Mouse (Mus musculus): ENCODE measurements around the gene Slc46a3. TPM values are rescaled to one million over a fixed set of nuclear protein-coding genes. Genes with fewer than 3 reads are reported as not detected.
"Not testable (repeated sequence)": the region's sequence is repeated elsewhere in the genome, so short reads cannot be mapped to it uniquely, and the experiment has no call there.

Slc46a3 gene
- polyA plus RNA-seq, 1 experiment = 4.4 TPM

DNA sequence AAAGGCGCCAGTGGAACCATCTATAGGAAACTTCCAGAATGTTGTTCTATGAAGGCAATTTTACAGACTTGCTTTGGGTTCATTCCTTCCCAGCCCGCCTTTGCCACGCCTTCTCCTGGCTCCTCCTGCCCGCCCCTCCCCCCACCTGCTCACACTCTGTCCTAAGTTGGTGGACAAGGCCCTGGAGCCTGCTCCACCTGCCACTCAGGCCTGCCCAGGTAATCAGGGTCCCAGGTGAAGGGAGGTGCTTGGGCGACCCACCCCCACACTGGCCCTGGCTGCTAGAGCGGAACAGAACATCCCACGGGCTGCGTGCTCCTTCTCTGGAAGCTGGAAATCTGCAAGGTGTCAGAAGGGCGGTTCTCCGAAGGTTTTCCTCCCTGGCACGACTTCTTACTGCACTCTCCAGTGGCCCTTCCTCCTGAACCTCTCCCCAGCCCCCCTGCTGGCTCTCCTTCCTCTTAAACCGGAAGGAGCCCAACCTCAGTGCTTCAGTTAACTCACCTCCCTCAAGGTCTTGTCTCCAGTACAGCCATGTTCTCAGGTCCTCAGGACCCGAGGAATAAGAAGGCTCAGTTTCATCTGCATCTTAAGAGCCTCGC is 18.7 kb upstream of the Slc46a3 start:
- no peaks in the 10 kb centered on the region for H3K27me3 ChIP-seq (replicated peaks)
- H3K4me1 ChIP-seq = peaks cover 60% of the 10 kb centered on the region
- H3K9me3 ChIP-seq = peaks cover 9% of the 10 kb centered on the region
- H3K4me3 ChIP-seq (replicated peaks) = no peak overlapping the region
- TF ChIP-seq GATA1 (IDR thresholded peaks at IDR 0.05; ENCODE audit: borderline replicate concordance, low read length) (no peak), FLI1 (IDR thresholded peaks at IDR 0.05; ENCODE audit: low read length) (no peak)
- no peaks in the 10 kb centered on the region for H3K36me3 ChIP-seq (replicated peaks; ENCODE audit: low read length)

GRCm38 (mm10) chr5:147911744-147912143 is 17.1 kb upstream of the Slc46a3 start:
- Histone ChIP-seq H3K27me3 (replicated peaks) (no peaks in the 10 kb centered on the region), H3K4me3 (replicated peaks) (no peak overlapping the region), H3K9me3 (peaks cover 12% of the 10 kb centered on the region), H3K4me1 (peaks cover 46% of the 10 kb centered on the region), H3K36me3 (replicated peaks; ENCODE audit: low read length) (no peaks in the 10 kb centered on the region)
- TF ChIP-seq GATA1 (IDR thresholded peaks at IDR 0.05; ENCODE audit: borderline replicate concordance, low read length) (no peak), FLI1 (IDR thresholded peaks at IDR 0.05; ENCODE audit: low read length) (no peak)

- H3K4me3 ChIP-seq (replicated peaks) = peak overlapping the region; percentile 42
- H3K4me1 ChIP-seq = peaks cover 41% of the 10 kb centered on the region
- no peaks in the 10 kb centered on the region for H3K36me3 ChIP-seq (replicated peaks; ENCODE audit: low read length)
- TF ChIP-seq FLI1 (IDR thresholded peaks at IDR 0.05; ENCODE audit: low read length) (no peak), GATA1 (IDR thresholded peaks at IDR 0.05; ENCODE audit: borderline replicate concordance, low read length) (no peak)
- peaks cover under 1% of the 10 kb centered on the region for H3K27me3 ChIP-seq (replicated peaks)
- H3K9me3 ChIP-seq = peaks cover 15% of the 10 kb centered on the region
Observed at GRCm38 (mm10) chr5:147910807-147911509, 16.3 kb upstream of the Slc46a3 start.

GRCm38 (mm10) chr5:147907851-147908250 is 13.2 kb upstream of the Slc46a3 start:
- peaks cover 3% of the 10 kb centered on the region for H3K27me3 ChIP-seq (replicated peaks)
- H3K36me3 ChIP-seq (replicated peaks; ENCODE audit: low read length) = no peaks in the 10 kb centered on the region
- H3K9me3 ChIP-seq = peaks cover 19% of the 10 kb centered on the region
- peaks cover 16% of the 10 kb centered on the region for H3K4me1 ChIP-seq
- no peak overlapping the region for H3K4me3 ChIP-seq (replicated peaks)
- TF ChIP-seq GATA1 (IDR thresholded peaks at IDR 0.05; ENCODE audit: borderline replicate concordance, low read length) = no peak
- no peak for TF ChIP-seq FLI1 (IDR thresholded peaks at IDR 0.05; ENCODE audit: low read length)

- Histone ChIP-seq H3K36me3 (replicated peaks; ENCODE audit: low read length) (no peaks in the 10 kb centered on the region), H3K4me1 (peaks cover 16% of the 10 kb centered on the region), H3K27me3 (replicated peaks) (peaks cover 3% of the 10 kb centered on the region), H3K9me3 (peaks cover 19% of the 10 kb centered on the region), H3K4me3 (replicated peaks) (no peak overlapping the region)
- TF ChIP-seq GATA1 (IDR thresholded peaks at IDR 0.05; ENCODE audit: borderline replicate concordance, low read length) (no peak), FLI1 (IDR thresholded peaks at IDR 0.05; ENCODE audit: low read length) (no peak)
Observed at GRCm38 (mm10) chr5:147907144-147907543, 12.5 kb upstream of the Slc46a3 start.

DNA sequence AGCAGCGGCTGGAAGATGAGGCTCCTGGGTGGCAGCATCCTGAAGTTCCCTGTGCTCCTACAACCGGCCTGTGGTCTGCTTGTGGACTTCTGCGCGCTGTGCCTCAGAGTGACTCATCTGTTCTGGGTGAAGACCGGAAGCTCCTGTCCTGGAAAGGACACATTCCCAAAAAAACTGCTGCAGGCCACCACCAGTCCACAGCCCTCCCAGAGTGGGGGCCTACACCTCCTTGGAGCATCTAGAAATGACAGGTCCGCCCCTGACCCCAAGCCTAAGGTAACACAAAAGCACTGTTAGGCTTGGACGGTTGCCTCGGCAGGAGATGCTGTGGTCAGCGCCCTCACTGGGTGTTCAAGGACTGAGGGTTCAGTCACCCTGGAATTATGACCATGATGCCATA is 8.6 kb upstream of the Slc46a3 start:
- Histone ChIP-seq H3K4me1 (peaks cover 6% of the 10 kb centered on the region), H3K9me3 (peaks cover 9% of the 10 kb centered on the region), H3K4me3 (replicated peaks) (no peak overlapping the region), H3K27me3 (replicated peaks) (peaks cover 14% of the 10 kb centered on the region), H3K36me3 (replicated peaks; ENCODE audit: low read length) (no peaks in the 10 kb centered on the region)
- no peak for TF ChIP-seq FLI1 (IDR thresholded peaks at IDR 0.05; ENCODE audit: low read length)
- no peak for TF ChIP-seq GATA1 (IDR thresholded peaks at IDR 0.05; ENCODE audit: borderline replicate concordance, low read length)

GRCm38 (mm10) chr5:147902008-147902757 is 7.6 kb upstream of the Slc46a3 start:
- TF ChIP-seq FLI1 (IDR thresholded peaks at IDR 0.05; ENCODE audit: low read length) (no peak), GATA1 (IDR thresholded peaks at IDR 0.05; ENCODE audit: borderline replicate concordance, low read length) (no peak)
- Histone ChIP-seq H3K9me3 (peaks cover 8% of the 10 kb centered on the region), H3K27me3 (replicated peaks) (peaks cover 14% of the 10 kb centered on the region), H3K36me3 (replicated peaks; ENCODE audit: low read length) (no peaks in the 10 kb centered on the region), H3K4me3 (replicated peaks) (no peak overlapping the region), H3K4me1 (peaks cover 8% of the 10 kb centered on the region)

DNA sequence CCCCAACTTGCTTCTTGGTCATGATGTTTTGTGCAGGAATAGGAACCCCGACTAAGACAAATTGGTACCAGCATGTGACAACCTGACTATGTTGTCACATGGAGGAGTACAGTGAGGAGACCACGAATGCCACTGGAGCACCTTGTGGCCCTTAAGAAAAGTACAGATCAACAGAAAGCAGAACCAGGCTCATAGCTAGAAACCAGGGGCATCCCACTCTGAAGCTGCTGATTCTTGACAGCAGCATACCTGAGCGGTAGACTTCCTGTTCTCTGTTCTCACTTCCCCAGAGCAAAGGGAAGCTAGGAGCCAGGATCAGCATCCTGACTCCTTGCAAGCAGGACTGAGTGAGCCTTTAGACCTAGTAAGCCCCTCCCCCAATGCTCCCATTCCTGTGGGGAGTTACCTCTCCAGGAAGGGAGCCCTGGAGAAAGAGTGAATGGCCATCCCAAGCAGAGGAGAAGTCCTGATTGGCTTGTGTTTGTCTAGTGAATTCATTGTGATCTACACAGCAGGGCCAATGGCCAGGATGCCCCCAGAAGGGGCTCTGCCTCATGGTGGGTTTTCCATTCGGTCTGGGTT is 4.4 kb upstream of the Slc46a3 start:
- H3K4me1 ChIP-seq = peaks cover 21% of the 10 kb centered on the region
- TF ChIP-seq FLI1 (IDR thresholded peaks at IDR 0.05; ENCODE audit: low read length) = no peak
- TF ChIP-seq GATA1 (IDR thresholded peaks at IDR 0.05; ENCODE audit: borderline replicate concordance, low read length) = no peak
- no peaks in the 10 kb centered on the region for H3K9me3 ChIP-seq
- peaks cover 14% of the 10 kb centered on the region for H3K27me3 ChIP-seq (replicated peaks)
- H3K36me3 ChIP-seq (replicated peaks; ENCODE audit: low read length) = no peaks in the 10 kb centered on the region
- H3K4me3 ChIP-seq (replicated peaks) = no peak overlapping the region

DNA sequence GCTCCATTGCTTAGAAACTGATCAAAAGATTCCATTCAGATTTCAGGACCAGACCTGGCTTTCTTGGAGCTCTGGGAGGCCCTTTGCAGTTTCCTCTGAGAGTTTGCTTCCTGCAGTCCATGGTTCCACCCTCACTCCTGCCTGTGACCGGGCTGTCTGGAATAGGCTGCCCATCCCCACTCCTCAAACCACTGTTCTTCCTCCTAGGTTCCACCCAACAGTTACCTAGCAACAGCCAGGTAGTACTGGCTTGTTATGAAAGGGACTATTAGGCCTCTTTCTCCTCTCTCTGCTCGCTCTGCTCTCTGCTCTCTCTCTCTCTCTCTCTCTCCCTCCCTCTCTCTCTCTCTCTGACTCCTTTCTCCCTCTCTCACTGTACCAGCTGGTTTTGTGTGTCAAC is 3.6 kb upstream of the Slc46a3 start:
- Histone ChIP-seq H3K4me1 (peaks cover 26% of the 10 kb centered on the region), H3K9me3 (no peaks in the 10 kb centered on the region), H3K27me3 (replicated peaks) (peaks cover 14% of the 10 kb centered on the region), H3K36me3 (replicated peaks; ENCODE audit: low read length) (no peaks in the 10 kb centered on the region), H3K4me3 (replicated peaks) (no peak overlapping the region)
- TF ChIP-seq FLI1 (IDR thresholded peaks at IDR 0.05; ENCODE audit: low read length) = no peak
- TF ChIP-seq GATA1 (IDR thresholded peaks at IDR 0.05; ENCODE audit: borderline replicate concordance, low read length) = no peak

- Histone ChIP-seq H3K4me1 (peaks cover 40% of the 10 kb centered on the region), H3K36me3 (replicated peaks; ENCODE audit: low read length) (peaks cover 11% of the 10 kb centered on the region), H3K27me3 (replicated peaks) (peaks cover 14% of the 10 kb centered on the region)
- not testable (repeated sequence) for H3K4me3 ChIP-seq (replicated peaks); H3K9me3 ChIP-seq
Observed at GRCm38 (mm10) chr5:147896501-147896900, 1.9 kb upstream of the Slc46a3 start.

Data from megakaryocyte, embryonic 14.5 days (primary cell).